ENCODE assay signal across 25 mouse cellular contexts in genomic region chr17:69129434-69129833, GRCm38 (mm10). TPM values are rescaled to one million over a fixed set of nuclear protein-coding genes. Genes with fewer than 3 reads are reported as not detected.
A peak's percentile ranks its signal among the peaks of the same experiment; 100 is the strongest.
DNase-seq lines count a peak whose midpoint lies in the region; ATAC-seq lines count a peak whose summit lies in the region.
"Had no signal": no experiment of that assay in that cellular context is flagged by ENCODE, and none has a peak within 500 bp of the region (broad histone marks: within the 10 kb centered on the region; RNA-seq: fewer than 3 reads in every experiment).

No protein-coding gene starts in this region.

- ATAC-seq in midbrain, embryonic 11.5 days (ENCODE audit: low FRiP score): peak; percentile 65; the same call in 1 of the 2 replicates
- ATAC-seq in midbrain, embryonic 16.5 days: no peak
- ATAC-seq in inflammation-experienced regulatory T-cells, adult 6 months: no peak
- ATAC-seq: activated CD4-positive, CD25-positive, alpha-beta regulatory T cell, adult 4 months; forebrain, embryonic 14.5 days; Patski had no signal

- H3K9ac ChIP-seq in midbrain, embryonic 11.5 days (ENCODE audit: low read length): no peak overlapping the region
- H3K9ac ChIP-seq in midbrain, embryonic 16.5 days (ENCODE audit: low read depth, low read length): no peak overlapping the region
- H3K9ac ChIP-seq: embryonic facial prominence, embryonic 12.5 days; limb, embryonic 13.5 days; liver, embryonic 14.5 days had no signal

- no peaks in the 10 kb centered on the region for H3K36me3 ChIP-seq in midbrain, embryonic 11.5 days (ENCODE audit: control insufficient read depth, insufficient read depth, low read length)
- no peaks in the 10 kb centered on the region for H3K36me3 ChIP-seq in midbrain, embryonic 16.5 days (ENCODE audit: control insufficient read depth, insufficient read depth, low read length)
- H3K36me3 ChIP-seq: embryonic facial prominence, embryonic 12.5 days; heart, embryonic 10.5 days; limb, embryonic 13.5 days had no signal

- DNase-seq in embryo, embryonic 10 days (ENCODE audit: low spot score): peak; percentile 74
- no peak for DNase-seq in embryo, embryonic 9.5 days (ENCODE audit: extremely low spot score)
- DNase-seq in midbrain, embryonic 11.5 days (ENCODE audit: low spot score, missing footprints): no peak
- DNase-seq in mesoderm, embryonic 11.5 days (ENCODE audit: low read depth, low spot score): peak; percentile 62
- no peak for DNase-seq in layer of hippocampus, postnatal 14 days (ENCODE audit: low spot score in 2 of 2)
- DNase-seq in lung, postnatal 14 days: no peak
- DNase-seq: adrenal gland, postnatal 14 days; cerebellum, adult 11-12 months; cerebellum, postnatal 14 days; gastrocnemius, postnatal 36 days; kidney, adult 2 months; kidney, postnatal 10 days; layer of hippocampus, postnatal 36 days; right cerebral cortex, adult 18-20 months; thymus, postnatal 25 days had no signal

- 30% methylated on average over 6 of the region's 6 CpGs for WGBS in midbrain, embryonic 11.5 days
- WGBS in midbrain, embryonic 16.5 days: 14% methylated on average over 6 of the region's 6 CpGs

- peaks cover 8% of the 10 kb centered on the region; the same call in 1 of the 2 replicates for H3K4me1 ChIP-seq in midbrain, embryonic 11.5 days (ENCODE audit: control insufficient read depth, insufficient read depth, low read length)
- H3K4me1 ChIP-seq in midbrain, embryonic 16.5 days (ENCODE audit: control insufficient read depth, insufficient read depth, low read length): peaks cover 5% of the 10 kb centered on the region

- no peaks in the 10 kb centered on the region for H3K27me3 ChIP-seq in midbrain, embryonic 11.5 days (ENCODE audit: control insufficient read depth, insufficient read depth, low read length)
- H3K27me3 ChIP-seq in midbrain, embryonic 16.5 days (ENCODE audit: control insufficient read depth, insufficient read depth, low read depth, low read length): no peaks in the 10 kb centered on the region
- H3K27me3 ChIP-seq: embryonic facial prominence, embryonic 12.5 days; limb, embryonic 13.5 days; Patski had no signal

- no peaks in the 10 kb centered on the region for H3K9me3 ChIP-seq in midbrain, embryonic 11.5 days (ENCODE audit: control insufficient read depth, low read length)
- no peaks in the 10 kb centered on the region for H3K9me3 ChIP-seq in midbrain, embryonic 16.5 days (replicated peaks; ENCODE audit: control insufficient read depth, low read length, poor library complexity, severe bottlenecking)
- H3K9me3 ChIP-seq: embryonic facial prominence, embryonic 12.5 days; heart, embryonic 10.5 days; limb, embryonic 13.5 days had no signal

- H3K27ac ChIP-seq in midbrain, embryonic 11.5 days (ENCODE audit: low read depth, low read length): no peak overlapping the region
- H3K27ac ChIP-seq in midbrain, embryonic 16.5 days (ENCODE audit: low read length): no peak overlapping the region
- H3K27ac ChIP-seq: embryonic facial prominence, embryonic 12.5 days; heart, embryonic 10.5 days; limb, embryonic 13.5 days; liver, embryonic 14.5 days had no signal

- no peak overlapping the region for H3K4me3 ChIP-seq in midbrain, embryonic 11.5 days (ENCODE audit: low read depth, low read length)
- H3K4me3 ChIP-seq in midbrain, embryonic 16.5 days (ENCODE audit: low read depth, low read length): no peak overlapping the region
- H3K4me3 ChIP-seq: embryonic facial prominence, embryonic 12.5 days; heart, embryonic 10.5 days; limb, embryonic 13.5 days had no signal

- H3K4me2 ChIP-seq in midbrain, embryonic 11.5 days: no peak overlapping the region
- H3K4me2 ChIP-seq in midbrain, embryonic 16.5 days (ENCODE audit: low read length): no peak overlapping the region
- H3K4me2 ChIP-seq: embryonic facial prominence, embryonic 12.5 days; limb, embryonic 13.5 days had no signal

RNA-seq across cellular contexts. Expression of gene Epb41l3, which starts 54.0 kb away (rescaled TPM):
- 66.1 and 67.8 TPM in 2 replicates for polyA plus RNA-seq in midbrain, embryonic 11.5 days (2014; fragmentation: Nextera tagmentation; extraction: Ambion mirVana)
- 77.7 and 78.8 TPM in 2 replicates for polyA plus RNA-seq in midbrain, embryonic 16.5 days (2015; fragmentation: Nextera tagmentation; extraction: Ambion mirVana)
- 100 to 1,000 TPM; 136 to 169 TPM for total RNA-seq in layer of hippocampus, postnatal 14 days (2021)
- polyA plus RNA-seq in inflammation-experienced regulatory T-cells, adult 6 months (2017; shearing (Covaris generic)): under 1 TPM; 0.16 to 0.98 (median 0.34) TPM
- total RNA-seq: neutrophil, adult 5-6 weeks had no signal

Comparison
In these comparisons a context has a peak if more than half of its experiments do, and no peak if none do; other contexts are left out.
1. DNase-seq: peak in embryo, embryonic 10 days (single experiment) and mesoderm, embryonic 11.5 days (single experiment); none in embryo, embryonic 9.5 days (single experiment), midbrain, embryonic 11.5 days (single experiment), layer of hippocampus, postnatal 14 days (0 of 2) and lung, postnatal 14 days (single experiment).
2. RNA of gene Epb41l3, which starts 54.0 kb away (polyA plus RNA-seq): 77.7 to 78.8 TPM in midbrain, embryonic 16.5 days and 66.1 to 67.8 TPM in midbrain, embryonic 11.5 days; 0.16 to 0.98 TPM in inflammation-experienced regulatory T-cells, adult 6 months; every median in the first group is over 10 times any median in the second.